ENCODE assay signal across 9 mouse cellular contexts in the genomic region with DNA sequence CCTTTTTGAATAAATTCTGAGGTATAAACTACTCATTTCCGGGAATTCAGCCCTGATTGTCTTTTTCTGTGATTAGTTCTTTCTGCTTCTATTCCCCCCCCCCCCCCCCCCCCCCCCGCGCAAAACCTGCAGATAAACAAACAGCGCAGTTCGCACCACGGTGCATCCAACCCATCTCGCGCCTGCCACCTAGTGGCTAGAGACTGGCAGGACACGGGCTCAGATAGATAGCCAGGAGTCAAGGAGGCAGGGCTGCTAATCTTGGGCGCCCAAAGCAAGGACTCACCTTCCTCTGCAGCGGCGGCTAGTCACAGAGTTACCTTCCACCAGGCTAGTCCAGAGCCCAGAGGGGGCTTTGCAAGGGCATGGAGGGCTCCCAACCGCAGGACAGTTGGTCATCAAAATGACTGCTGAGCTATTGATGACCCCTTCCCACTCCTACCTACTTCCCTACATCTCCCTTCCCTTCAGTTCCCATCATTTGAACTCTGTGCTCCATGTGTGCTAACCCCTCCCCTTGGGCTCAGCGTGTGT. TPM values are rescaled to one million over a fixed set of nuclear protein-coding genes. Genes with fewer than 3 reads are reported as not detected.
DNase-seq lines count a peak whose midpoint lies in the region; ATAC-seq and TF ChIP-seq lines count a peak whose summit lies in the region.
"Had no signal": no experiment of that assay in that cellular context is flagged by ENCODE, and none has a peak within 500 bp of the region (broad histone marks: within the 10 kb centered on the region; RNA-seq: fewer than 3 reads in every experiment).

No protein-coding gene starts in this region.

- H3K4me1 ChIP-seq in CH12.LX (ENCODE audit: control insufficient read depth in 1 of 2, insufficient read depth in 2 of 2): no peaks in the 10 kb centered on the region
- no peaks in the 10 kb centered on the region for H3K4me1 ChIP-seq in heart, postnatal 0 days (ENCODE audit: control insufficient read depth, insufficient read depth)

- WGBS in heart, postnatal 0 days: 3% methylated on average over 12 of the region's 14 CpGs

- H3K27me3 ChIP-seq in CH12.LX (replicated peaks): peaks cover 81% of the 10 kb centered on the region
- H3K27me3 ChIP-seq in heart, postnatal 0 days (ENCODE audit: control insufficient read depth, insufficient read depth, low read length): peaks cover 22% of the 10 kb centered on the region

- H3K4me3 ChIP-seq in CH12.LX (replicated peaks in 1 of 3; ENCODE audit: low read depth in 2 of 3, low read length in 2 of 3, poor library complexity in 1 of 3): no peak overlapping the region
- H3K4me3 ChIP-seq in heart, postnatal 0 days (ENCODE audit: low read depth, low read length): no peak overlapping the region

- peak; percentile 73 for DNase-seq in CH12.LX (ENCODE audit: extremely low read depth)
- DNase-seq in adrenal gland, postnatal 14 days: peak; percentile 91
- peak; percentile 64 for DNase-seq in embryo, embryonic 9.5 days (ENCODE audit: extremely low spot score)
- peak; percentile 73 for DNase-seq in heart, postnatal 0 days (ENCODE audit: low spot score)
- DNase-seq in kidney, postnatal 25 days: peak; percentile 82 to 89
- peak; percentile 73 to 80 for DNase-seq in lung, adult 18-20 months
- DNase-seq in retina, adult 2 months (ENCODE audit: low read depth, low spot score): peak; percentile 67
- peak; percentile 79 for DNase-seq in thymus, postnatal 25 days

- TF ChIP-seq POLR2A in CH12.LX (IDR thresholded peaks at IDR 0.05; ENCODE audit: low read depth, low read length): no peak

- TF ChIP-seq CTCF in CH12.LX (conservative IDR thresholded peaks at IDR 0.05 in 1 of 2, IDR thresholded peaks at IDR 0.05 in 1 of 2; ENCODE audit: low read depth in 2 of 2, low read length in 2 of 2): peak in 1 of 2 experiments; percentile 79; a peak in 2 of 4 replicates
- peak; percentile 85 for TF ChIP-seq CTCF in heart, postnatal 0 days (IDR thresholded peaks at IDR 0.05; ENCODE audit: low read depth)

- ATAC-seq in heart, postnatal 0 days (ENCODE audit: insufficient read depth, low read depth): peak; percentile 33; the same call in 1 of the 2 replicates

- peak; percentile 62 for TF ChIP-seq RAD21 in CH12.LX (IDR thresholded peaks at IDR 0.05; ENCODE audit: low read depth, low read length)

- H3K9me3 ChIP-seq in CH12.LX (replicated peaks; ENCODE audit: low read length): no peaks in the 10 kb centered on the region
- no peaks in the 10 kb centered on the region for H3K9me3 ChIP-seq in heart, postnatal 0 days (replicated peaks; ENCODE audit: control insufficient read depth, low read length)

- no peaks in the 10 kb centered on the region for H3K79me2 ChIP-seq in CH12.LX (replicated peaks; ENCODE audit: control insufficient read depth, extremely low read depth, insufficient read depth, poor library complexity, severe bottlenecking)

- no peak overlapping the region for H3K9ac ChIP-seq in CH12.LX (ENCODE audit: insufficient read depth, low read depth)
- no peak overlapping the region for H3K9ac ChIP-seq in heart, postnatal 0 days (replicated peaks; ENCODE audit: low read depth, low read length)

- in situ Hi-C loops in CH12.LX (cut with MboI; ENCODE audit: low pct_ligation_motif_present, low pct_unique_long_range_greater_than_20kb, low sequenced_read_pairs): no loop called here

- dilution Hi-C loops in CH12.LX (cut with MboI; ENCODE audit: extremely low pct_ligation_motif_present, extremely low pct_unique_long_range_greater_than_20kb, low sequenced_read_pairs): no loop called here

- H3K27ac ChIP-seq in CH12.LX (ENCODE audit: insufficient read depth, low read depth): no peak overlapping the region
- H3K27ac ChIP-seq in heart, postnatal 0 days (ENCODE audit: low read depth): no peak overlapping the region

- TF ChIP-seq EP300 in CH12.LX (IDR thresholded peaks at IDR 0.05; ENCODE audit: low read length): no peak
- TF ChIP-seq EP300 in heart, postnatal 0 days (IDR thresholded peaks at IDR 0.05; ENCODE audit: low read depth): no peak

- no peaks in the 10 kb centered on the region for H3K36me3 ChIP-seq in CH12.LX (replicated peaks in 1 of 2; ENCODE audit: control insufficient read depth in 1 of 2, insufficient read depth in 1 of 2, low read length in 1 of 2)
- H3K36me3 ChIP-seq in heart, postnatal 0 days (replicated peaks; ENCODE audit: control insufficient read depth, insufficient read depth, low read length): no peaks in the 10 kb centered on the region

- H3K4me2 ChIP-seq in CH12.LX (ENCODE audit: insufficient read depth, low read depth, poor library complexity, severe bottlenecking): no peak overlapping the region
- no peak overlapping the region for H3K4me2 ChIP-seq in heart, postnatal 0 days (ENCODE audit: low read depth, low read length)

TF ChIP-seq in CH12.LX, 34 proteins besides CTCF, POLR2A, EP300 and RAD21:
- TF ChIP-seq CHD2 (IDR thresholded peaks at IDR 0.05; ENCODE audit: low read length) (no peak), TCF12 (IDR thresholded peaks at IDR 0.05; ENCODE audit: low read depth, low read length) (no peak), SIN3A (IDR thresholded peaks at IDR 0.05; ENCODE audit: low read length) (no peak), UBTF (IDR thresholded peaks at IDR 0.05; ENCODE audit: low read depth, low read length) (no peak), USF1 (IDR thresholded peaks at IDR 0.05; ENCODE audit: low read depth, low read length) (no peak), MXI1 (IDR thresholded peaks at IDR 0.05; ENCODE audit: low read depth, low read length) (no peak), ZNF384 (IDR thresholded peaks at IDR 0.05; ENCODE audit: low read depth, low read length) (no peak), MAFK (IDR thresholded peaks at IDR 0.05; ENCODE audit: insufficient replicate concordance, low read length) (no peak), E2F4 (IDR thresholded peaks at IDR 0.05; ENCODE audit: insufficient replicate concordance, low read depth, low read length) (no peak), IRF4 (IDR thresholded peaks at IDR 0.05; ENCODE audit: low read depth, low read length) (no peak), JUND (conservative IDR thresholded peaks at IDR 0.05; ENCODE audit: low read depth, low read length) (no peak), NELFE (IDR thresholded peaks at IDR 0.05; ENCODE audit: low read depth, low read length) (peak; percentile 30; the same call in 1 of the 2 replicates), CHD1 (IDR thresholded peaks at IDR 0.05; ENCODE audit: low read depth, low read length) (no peak), KAT2A (IDR thresholded peaks at IDR 0.05; ENCODE audit: insufficient replicate concordance, low read length) (no peak), SMC3 (IDR thresholded peaks at IDR 0.05; ENCODE audit: low read depth, low read length) (peak; percentile 71), TBP (conservative IDR thresholded peaks at IDR 0.05; ENCODE audit: low read depth, low read length) (no peak), HCFC1 (IDR thresholded peaks at IDR 0.05; ENCODE audit: low read depth, low read length) (no peak)

RNA-seq across cellular contexts. Expression of gene Zfand2a, which starts 20.8 kb away (rescaled TPM):
- total RNA-seq in CH12.LX (2012; rRNA removed) (5.8 and 9.8 TPM in 2 replicates), CH12.LX (2014; rRNA removed) (9.2 and 10.0 TPM in 2 replicates)
- polyA plus RNA-seq in CH12.LX (2012; ENCODE audit: insufficient read length, low read depth): 10.6 and 13.4 TPM in 2 replicates
- total RNA-seq in adrenal gland, postnatal 14 days (2021): 23.2 and 24.1 TPM in 2 replicates
- 16.6 and 18.0 TPM in 2 replicates for total RNA-seq in heart, postnatal 0 days (2014; rRNA removed; ENCODE audit: low replicate concordance)
- polyA plus RNA-seq in heart, postnatal 0 days (2015; fragmentation: Nextera tagmentation; extraction: Ambion mirVana): 5.6 and 6.3 TPM in 2 replicates

RNA-seq across cellular contexts. Expression of gene Uncx, which starts 38.2 kb away (rescaled TPM):
- total RNA-seq in CH12.LX (2012; rRNA removed) (not detected in 2 replicates), CH12.LX (2014; rRNA removed) (not detected in 2 replicates)
- not detected in 2 replicates for polyA plus RNA-seq in CH12.LX (2012; ENCODE audit: insufficient read length, low read depth)
- 0.15 TPM in 1 of 2 replicates, not detected in the other for total RNA-seq in adrenal gland, postnatal 14 days (2021)
- total RNA-seq in heart, postnatal 0 days (2014; rRNA removed; ENCODE audit: low replicate concordance): not detected in 2 replicates
- polyA plus RNA-seq in heart, postnatal 0 days (2015; fragmentation: Nextera tagmentation; extraction: Ambion mirVana): not detected in 2 replicates
- polyA plus RNA-seq: heart, embryonic 16.5 days had no signal

RNA-seq across cellular contexts. Expression of gene 3110082I17Rik, which starts 44.8 kb away (rescaled TPM):
- total RNA-seq in CH12.LX (2012; rRNA removed) (46.9 and 58.7 TPM in 2 replicates), CH12.LX (2014; rRNA removed) (37.5 and 41.2 TPM in 2 replicates)
- polyA plus RNA-seq in CH12.LX (2012; ENCODE audit: insufficient read length, low read depth): 100.0 and 122 TPM in 2 replicates
- total RNA-seq in adrenal gland, postnatal 14 days (2021): 9.6 and 11.2 TPM in 2 replicates
- total RNA-seq in heart, postnatal 0 days (2014; rRNA removed; ENCODE audit: low replicate concordance): 5.0 and 5.9 TPM in 2 replicates
- 9.5 and 10.6 TPM in 2 replicates for polyA plus RNA-seq in heart, postnatal 0 days (2015; fragmentation: Nextera tagmentation; extraction: Ambion mirVana)
